Mouse (Mus musculus): ENCODE results near the gene Lca5.

Lca5 gene

GRCm38 (mm10) chr9:83440392-83441357 is at the start of gene Lca5:
Gene Lca5, minus strand, starts transcription at chr9:83441127.
- peak; percentile 96 for DNase-seq

GRCm38 (mm10) chr9:83488491-83489210 is 47.7 kb upstream of the Lca5 start:
- DNase-seq: peak; percentile 15

- no peak for DNase-seq
Observed at GRCm38 (mm10) chr9:83487771-83488470, 47.0 kb upstream of the Lca5 start.

- DNase-seq: no peak
Observed at GRCm38 (mm10) chr9:83485966-83486365, 45.0 kb upstream of the Lca5 start.

- DNase-seq: no peak
Observed at GRCm38 (mm10) chr9:83485357-83485756, 44.4 kb upstream of the Lca5 start.

GRCm38 (mm10) chr9:83483419-83483818 is 42.5 kb upstream of the Lca5 start:
- no peak for DNase-seq

GRCm38 (mm10) chr9:83482176-83482949 is 41.4 kb upstream of the Lca5 start:
- DNase-seq: no peak

GRCm38 (mm10) chr9:83469871-83470270 is 28.9 kb upstream of the Lca5 start:
- no peak for DNase-seq

GRCm38 (mm10) chr9:83447771-83448170 is 6.8 kb upstream of the Lca5 start:
- DNase-seq: peak; percentile 66

GRCm38 (mm10) chr9:83447176-83447575 is 6.2 kb upstream of the Lca5 start:
- peak; percentile 6 for DNase-seq

GRCm38 (mm10) chr9:83437621-83438020 is 3.3 kb downstream of the Lca5 start:
- no peak for DNase-seq

GRCm38 (mm10) chr9:83434489-83434888 is 6.4 kb downstream of the Lca5 start:
- no peak for DNase-seq

GRCm38 (mm10) chr9:83433661-83434060 is 7.3 kb downstream of the Lca5 start:
- peak; percentile 13 for DNase-seq

GRCm38 (mm10) chr9:83427926-83428325 is 13.0 kb downstream of the Lca5 start:
- no peak for DNase-seq

- DNase-seq: no peak
Observed at GRCm38 (mm10) chr9:83418965-83419364, 22.0 kb downstream of the Lca5 start.

GRCm38 (mm10) chr9:83413046-83413445 is 27.9 kb downstream of the Lca5 start:
- peak; percentile 17 for DNase-seq

- no peak for DNase-seq
Observed at GRCm38 (mm10) chr9:83405150-83405549, 35.8 kb downstream of the Lca5 start.

- DNase-seq: no peak
Observed at GRCm38 (mm10) chr9:83400783-83401182, 40.1 kb downstream of the Lca5 start.

GRCm38 (mm10) chr9:83399414-83399813 is 41.5 kb downstream of the Lca5 start:
- DNase-seq: no peak

- no peak for DNase-seq
Observed at GRCm38 (mm10) chr9:83398260-83398659, 42.7 kb downstream of the Lca5 start.

GRCm38 (mm10) chr9:83395456-83395855 is 45.5 kb downstream of the Lca5 start:
- peak; percentile 67 for DNase-seq

GRCm38 (mm10) chr9:83391996-83392395 is 48.9 kb downstream of the Lca5 start:
- DNase-seq: no peak

All from kidney, adult 9 months (tissue).